Mouse (Mus musculus): ENCODE results near the gene Creb3l2.

Creb3l2 gene

DNA sequence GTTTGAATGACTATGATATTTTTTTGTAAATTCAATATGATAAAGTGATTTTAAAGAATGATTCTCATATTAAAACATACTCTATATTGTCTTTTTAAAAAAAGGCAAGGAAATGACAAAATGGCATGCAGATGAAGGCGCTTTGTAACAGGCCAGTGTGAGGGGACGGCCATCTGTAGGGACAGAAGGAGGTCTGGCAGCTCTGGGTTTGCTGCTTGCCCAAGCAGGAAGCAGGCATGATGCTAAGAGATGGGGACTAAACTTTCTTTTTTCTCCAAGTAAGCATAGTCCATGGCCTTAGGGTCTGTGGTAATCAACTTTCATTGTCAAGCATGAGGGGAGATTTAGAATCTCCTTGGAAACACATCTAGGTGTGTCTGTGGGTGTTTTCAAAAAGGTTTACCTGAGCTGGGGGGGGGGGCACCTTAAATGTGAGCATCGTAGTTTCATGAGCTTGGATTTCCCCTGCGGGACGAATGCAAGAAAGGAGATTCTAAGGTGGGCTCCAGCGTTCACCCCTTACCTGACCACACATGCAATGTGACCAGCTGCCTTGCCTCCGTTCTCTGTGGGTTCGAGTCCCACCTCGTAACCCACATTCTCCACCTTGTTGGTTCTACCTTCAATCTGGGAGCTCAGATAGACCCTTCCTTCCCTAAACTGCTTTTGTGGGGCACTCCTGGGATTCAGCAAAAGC lies 115.9 kb downstream of the Creb3l2 start:
- DNase-seq (ENCODE audit: low spot score in 2 of 2) = no peak

- DNase-seq (ENCODE audit: low spot score in 2 of 2) = no peak
Observed at GRCm38 (mm10) chr6:37325076-37325475, 116.9 kb downstream of the Creb3l2 start.

- no peak for DNase-seq (ENCODE audit: low spot score in 2 of 2)
Observed at GRCm38 (mm10) chr6:37322641-37323040, 119.3 kb downstream of the Creb3l2 start.

DNA sequence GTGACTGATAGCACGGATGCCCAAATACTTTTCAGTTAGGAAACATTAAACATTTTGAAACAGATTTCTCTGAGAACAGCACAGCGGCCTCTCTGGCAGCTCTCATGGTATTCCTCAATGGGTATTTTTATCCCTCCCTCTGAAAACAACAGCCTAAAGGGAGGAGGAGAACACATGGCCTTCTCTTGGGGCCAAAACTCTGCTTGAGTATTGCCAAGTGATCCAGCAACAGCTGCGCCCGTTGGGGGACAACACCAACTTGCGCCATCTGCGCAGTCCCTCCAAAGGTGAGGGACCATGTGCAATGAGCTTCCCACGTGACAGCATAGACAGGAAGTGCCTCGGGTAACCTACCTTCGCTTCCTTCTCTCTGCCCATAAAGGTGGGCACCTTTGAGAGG lies 119.9 kb downstream of the Creb3l2 start:
- DNase-seq (ENCODE audit: low spot score in 2 of 2) = no peak

GRCm38 (mm10) chr6:37317904-37318303 lies 124.0 kb downstream of the Creb3l2 start:
- DNase-seq (ENCODE audit: low spot score in 2 of 2) = no peak

DNA sequence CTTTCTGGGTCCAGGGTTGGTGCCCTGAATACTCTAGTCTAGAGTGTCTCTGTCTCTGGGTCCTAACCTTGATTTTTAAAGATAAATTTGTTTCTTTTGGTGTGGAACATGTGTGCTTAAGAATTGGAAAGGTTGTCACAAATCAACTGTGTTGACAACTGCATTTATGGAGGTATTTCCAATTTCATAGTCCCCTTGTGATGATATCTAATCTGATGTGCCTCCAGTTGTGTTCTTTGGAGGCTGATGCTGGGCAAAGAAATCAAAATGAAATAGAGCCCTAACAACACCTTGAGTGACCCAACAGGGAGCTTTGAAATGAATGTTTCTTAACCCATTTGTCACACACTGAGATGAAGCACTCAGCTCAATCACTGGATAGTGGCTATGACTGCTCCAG lies 126.5 kb downstream of the Creb3l2 start:
- no peak for DNase-seq (ENCODE audit: low spot score in 2 of 2)

- no peak for DNase-seq (ENCODE audit: low spot score in 2 of 2)
Observed at GRCm38 (mm10) chr6:37310601-37311000, 131.3 kb downstream of the Creb3l2 start.

DNA sequence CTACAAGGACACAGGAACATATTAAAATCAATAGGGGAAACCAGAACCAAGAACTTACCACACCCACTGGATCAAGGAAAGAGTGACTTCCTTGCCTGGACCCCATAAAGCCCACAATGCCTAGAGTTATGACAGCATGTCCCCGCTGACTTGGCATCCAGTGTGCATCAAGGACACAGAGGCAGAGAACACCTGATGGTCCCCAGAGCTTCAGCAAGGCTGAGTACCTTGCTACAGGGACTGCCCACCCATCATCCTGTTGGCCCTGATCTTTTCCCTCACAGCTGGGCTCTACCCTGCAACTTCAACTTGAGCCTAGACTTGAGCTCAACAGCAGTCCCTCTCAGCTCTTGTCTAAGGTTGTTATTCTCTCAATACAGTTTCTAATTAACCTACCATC lies 135.3 kb downstream of the Creb3l2 start:
- no peak for DNase-seq (ENCODE audit: low spot score in 2 of 2)

DNA sequence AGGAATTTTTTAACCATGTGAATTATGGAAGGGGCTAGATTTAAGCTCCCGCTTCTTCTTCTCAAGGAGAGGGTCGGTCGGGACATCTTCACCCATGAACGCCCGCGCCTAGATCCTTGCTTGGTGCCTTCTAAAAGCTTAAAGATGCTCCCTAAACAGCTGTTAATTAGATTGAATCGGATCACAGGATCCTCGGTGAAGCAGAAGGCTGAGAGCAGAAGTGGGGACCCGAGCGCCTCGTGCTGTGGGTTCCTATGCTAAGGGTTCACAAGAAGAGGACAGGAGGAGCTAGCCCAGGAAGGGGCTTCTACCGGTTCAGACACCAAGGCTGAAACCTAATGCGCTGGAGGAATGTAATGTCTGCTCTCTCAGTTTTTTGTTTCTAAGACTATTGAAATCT lies 141.5 kb downstream of the Creb3l2 start:
- DNase-seq (ENCODE audit: low spot score in 2 of 2) = no peak

DNA sequence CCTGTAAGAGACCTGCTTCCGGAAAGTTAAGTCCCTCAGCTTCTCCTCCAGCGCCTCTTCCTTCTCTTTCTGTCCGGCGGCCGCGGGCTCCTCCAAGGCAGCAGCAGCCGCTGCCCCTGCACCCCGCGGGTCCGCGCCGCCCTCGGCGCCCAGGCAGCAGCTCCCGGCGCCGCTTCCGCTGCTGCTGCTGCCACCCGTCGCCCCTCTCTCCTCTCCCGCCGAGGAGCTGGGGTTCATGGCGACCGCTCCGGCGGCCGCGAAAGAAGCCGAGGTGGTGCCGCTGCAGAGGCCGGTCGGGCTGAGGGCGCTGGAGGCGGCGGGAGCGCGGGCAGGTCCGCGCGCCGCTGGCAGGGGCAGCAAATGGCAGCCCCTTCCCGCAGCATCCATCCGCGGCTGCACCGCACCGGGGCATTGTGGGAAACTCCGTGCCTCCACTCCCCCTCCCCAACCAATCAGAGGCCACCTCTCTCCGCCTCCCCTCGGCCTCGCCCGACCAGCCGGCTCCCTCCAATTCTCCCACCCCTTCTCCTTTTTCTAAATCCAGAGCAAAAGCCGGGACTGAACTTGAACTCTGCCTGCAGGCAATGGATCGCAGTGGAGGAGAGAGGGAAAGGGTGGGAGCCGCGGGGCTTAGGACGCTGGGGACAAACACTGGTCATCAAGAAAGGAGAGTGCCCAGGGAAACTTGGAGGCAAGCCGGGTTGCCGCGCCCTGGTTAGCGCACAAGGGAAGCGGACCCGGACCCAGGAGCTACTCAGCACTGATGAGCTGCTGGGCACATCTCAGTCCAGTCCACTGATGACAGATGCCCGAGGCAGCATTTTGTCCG lies 142.2 kb downstream of the Creb3l2 start, which contains the start of gene Dgki:
Dgki (minus strand) TSS at position 623 of the 829 bp plus-strand sequence.
- DNase-seq (ENCODE audit: low spot score in 2 of 2) = no peak

- DNase-seq (ENCODE audit: low spot score in 2 of 2) = no peak
Observed at GRCm38 (mm10) chr6:37298982-37299381, 143.0 kb downstream of the Creb3l2 start.

GRCm38 (mm10) chr6:37297744-37298482 lies 144.0 kb downstream of the Creb3l2 start:
- DNase-seq (ENCODE audit: low spot score in 2 of 2) = no peak

DNA sequence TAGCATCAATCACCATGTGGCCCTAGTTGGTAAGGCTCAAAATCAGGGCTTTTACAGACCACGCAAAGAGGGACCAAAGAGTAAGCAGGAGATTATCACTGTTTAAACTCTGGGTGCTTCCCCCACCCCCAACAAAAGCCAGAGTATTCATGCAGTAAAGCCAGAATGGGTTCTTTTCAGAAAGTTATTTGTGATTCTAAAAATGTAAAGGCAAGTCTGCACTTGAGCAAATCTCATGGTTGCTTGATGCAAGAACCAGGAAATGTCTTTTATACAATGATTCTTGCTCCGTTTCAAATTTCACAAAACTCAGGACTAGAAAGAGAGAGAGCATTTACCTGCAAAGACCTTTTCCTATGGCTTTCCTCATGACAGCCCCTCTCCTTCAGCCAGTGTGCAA lies 149.9 kb downstream of the Creb3l2 start:
- DNase-seq (ENCODE audit: low spot score in 2 of 2) = no peak

- DNase-seq (ENCODE audit: low spot score in 2 of 2) = no peak
Observed at GRCm38 (mm10) chr6:37291171-37291570, 150.8 kb downstream of the Creb3l2 start.

GRCm38 (mm10) chr6:37290691-37291090 lies 151.3 kb downstream of the Creb3l2 start:
- DNase-seq (ENCODE audit: low spot score in 2 of 2) = no peak

DNA sequence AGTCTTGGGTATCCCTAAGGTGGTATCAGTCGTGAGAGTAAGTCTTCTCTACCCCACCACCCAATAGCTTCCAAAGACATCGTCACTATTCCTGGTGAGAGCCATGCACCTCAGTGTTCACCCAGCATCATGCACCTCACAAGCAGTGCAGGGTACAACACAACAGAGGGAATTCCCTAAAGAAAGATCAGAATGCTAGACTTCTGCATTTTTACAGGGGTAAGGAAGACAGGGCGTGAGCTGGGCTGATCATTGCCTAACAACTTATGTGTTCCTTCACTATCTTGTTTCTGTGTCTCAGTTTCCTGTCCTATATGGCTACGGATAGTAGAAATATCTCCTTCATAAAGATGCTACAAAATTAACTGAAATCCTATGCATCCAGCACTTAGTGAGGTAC lies 155.8 kb downstream of the Creb3l2 start:
- no peak for DNase-seq (ENCODE audit: low spot score in 2 of 2)

DNA sequence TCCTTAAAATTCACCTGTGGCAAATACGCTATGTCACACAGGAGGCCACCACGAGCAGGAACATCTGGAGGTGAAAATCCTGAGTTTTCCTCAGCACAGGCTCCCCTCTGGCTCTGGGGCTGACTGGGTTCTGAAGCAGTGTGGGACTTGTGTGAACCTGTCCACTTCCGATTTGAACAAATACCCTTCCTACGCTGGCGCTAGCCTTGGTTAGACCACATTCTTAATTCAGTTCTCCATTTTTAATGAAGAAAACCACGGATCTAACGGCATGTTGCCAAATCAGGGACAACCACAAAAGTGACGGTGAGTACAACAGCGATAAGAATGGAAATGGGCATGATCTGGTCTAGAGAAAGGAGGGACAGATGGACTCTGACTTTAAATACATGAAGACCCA lies 157.1 kb downstream of the Creb3l2 start:
- no peak for DNase-seq (ENCODE audit: low spot score in 2 of 2)

- DNase-seq (ENCODE audit: low spot score in 2 of 2) = no peak
Observed at GRCm38 (mm10) chr6:37283336-37283735, 158.6 kb downstream of the Creb3l2 start.

- DNase-seq (ENCODE audit: low spot score in 2 of 2) = no peak
Observed at GRCm38 (mm10) chr6:37282659-37283058, 159.3 kb downstream of the Creb3l2 start.

Data from thymus, postnatal 10 days (tissue).